Mouse (Mus musculus) C2C12 (cell line): ENCODE results near the gene Olfr920. TPM values are rescaled to one million over a fixed set of nuclear protein-coding genes. Genes with fewer than 3 reads are reported as not detected.

Experiments
- H3K27me3 ChIP-seq: one replicate; pipeline ENCODE4 v1.6.1; 2011; ENCODE audit not compliant: control insufficient read depth, insufficient read depth, insufficient read length
- H3K36me3 ChIP-seq: one replicate; pipeline ENCODE4 v1.6.1; 2011; ENCODE audit not compliant: control insufficient read depth, insufficient read depth
- H3K4me3 ChIP-seq: one replicate; pipeline ENCODE4 v1.5.1; 2011; ENCODE audit warnings: mild to moderate bottlenecking, control low read depth; ENCODE audit not compliant: poor library complexity, insufficient read depth, severe bottlenecking
- H3K79me2 ChIP-seq: one replicate; pipeline ENCODE4 v1.6.1; 2011; ENCODE audit not compliant: control insufficient read depth, insufficient read depth
- H3K79me3 ChIP-seq: one replicate; pipeline ENCODE4 v1.6.1; 2011; ENCODE audit warnings: low read depth, control low read depth
- H3ac ChIP-seq: one replicate; pipeline ENCODE3; 2011; ENCODE audit warnings: low read depth; ENCODE audit not compliant: control insufficient read depth, insufficient read length
- CEBPB ChIP-seq: IDR thresholded peaks from one replicate; pipeline ENCODE4 v1.6.1; 2011; ENCODE audit warnings: low read depth, mild to moderate bottlenecking, control low read depth, moderate library complexity
- CTCF ChIP-seq: IDR thresholded peaks from one replicate; pipeline ENCODE4 v1.5.1; 2011; ENCODE audit not compliant: control insufficient read depth, insufficient read depth, insufficient read length
- FOSL1 ChIP-seq: IDR thresholded peaks from one replicate; pipeline ENCODE4 v1.8.0; 2011; ENCODE audit warnings: mild to moderate bottlenecking, low read length; ENCODE audit not compliant: poor library complexity, insufficient read depth, severe bottlenecking
- MAX ChIP-seq: IDR thresholded peaks from one replicate; pipeline ENCODE4 v1.6.1; 2011; ENCODE audit warnings: mild to moderate bottlenecking, control low read depth
- MYOD1 ChIP-seq: IDR thresholded peaks from one replicate; pipeline ENCODE4 v1.6.1; 2011; ENCODE audit warnings: low read depth; ENCODE audit not compliant: control insufficient read depth, insufficient read length
- MYOG ChIP-seq: IDR thresholded peaks from one replicate; pipeline ENCODE4 v1.6.1; 2011; ENCODE audit not compliant: control insufficient read depth, insufficient read length; ENCODE audit errors: extremely low read depth
- USF1 ChIP-seq: IDR thresholded peaks from one replicate; pipeline ENCODE4 v1.6.1; 2011; ENCODE audit warnings: low read depth, mild to moderate bottlenecking, control low read depth, moderate library complexity
- long read RNA-seq, 2 experiments: library from polyadenylated mRNA; unstranded; transcript quantifications; one replicate each; pipeline ENCODE4 v2.0.0; 2019 to 2020
- polyA plus RNA-seq: library from polyadenylated mRNA; unstranded; fragments of >200 nt; fragmentation: generic; extraction: Trizol; gene quantifications from one replicate; pipeline ENCODE4 v1.2.1, GENCODE M21; 2012; ENCODE audit warnings: missing spikeins

Gene Olfr920
- not detected for polyA plus RNA-seq
- long read RNA-seq, experiment 1: 0 reads
- long read RNA-seq, experiment 2: 0 reads

- Histone ChIP-seq H3K79me3 (no peaks in the 10 kb centered on the region), H3K36me3 (no peaks in the 10 kb centered on the region), H3K27me3 (no peaks in the 10 kb centered on the region), H3K79me2 (no peaks in the 10 kb centered on the region), H3ac (no peak within 1 kb of the TSS), H3K4me3 (no peak within 1 kb of the TSS)
- TF ChIP-seq MYOG: no peak
- no peak for TF ChIP-seq MAX
- no peak for TF ChIP-seq CEBPB
- TF ChIP-seq CTCF: no peak
- no peak for TF ChIP-seq MYOD1
- no peak for TF ChIP-seq USF1
- TF ChIP-seq FOSL1: no peak
These were observed at the start of gene Olfr920 for GRCm38 (mm10) chr9:38751999-38752398. Gene Olfr920 (plus strand): TSS chr9:38752299.

DNA sequence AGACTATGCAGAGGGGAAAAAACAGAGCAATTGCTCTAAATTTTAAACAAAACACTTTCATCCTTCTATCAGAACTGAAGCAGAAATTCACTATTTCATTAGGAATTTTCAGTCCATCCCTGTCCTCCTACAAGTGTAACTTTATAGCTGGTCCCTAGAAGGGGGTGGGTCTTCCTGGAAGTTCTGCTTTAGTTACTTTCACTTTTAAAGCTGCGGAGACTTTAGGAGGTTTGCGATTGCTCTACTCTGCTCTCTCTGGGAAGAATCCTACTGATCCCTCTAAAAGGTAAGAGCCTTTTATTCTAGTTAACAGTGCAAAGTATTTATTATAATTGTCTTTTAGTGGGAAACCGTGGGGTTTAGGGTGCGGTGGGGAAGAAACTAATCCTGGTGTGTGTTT lies 34.0 kb upstream of the Olfr920 start, which contains the start of gene Vwa5a:
TSS of gene Vwa5a (plus strand) at position 167 of the 400 bp plus-strand sequence.
- Histone ChIP-seq H3K79me2 (no peaks in the 10 kb centered on the region), H3ac (no peak within 1 kb of the TSS), H3K4me3 (peak within 1 kb of the TSS; percentile 48), H3K36me3 (peaks cover 2% of the 10 kb centered on the region), H3K79me3 (no peaks in the 10 kb centered on the region), H3K27me3 (no peaks in the 10 kb centered on the region)
- TF ChIP-seq MYOG (no peak), CEBPB (no peak), MAX (no peak), FOSL1 (no peak), MYOD1 (no peak), CTCF (no peak), USF1 (no peak)

- Histone ChIP-seq H3K36me3 (peaks cover 7% of the 10 kb centered on the region), H3ac (no peak overlapping the region), H3K27me3 (no peaks in the 10 kb centered on the region), H3K79me2 (no peaks in the 10 kb centered on the region), H3K79me3 (no peaks in the 10 kb centered on the region), H3K4me3 (peak overlapping the region; percentile 48)
- TF ChIP-seq MAX: no peak
- TF ChIP-seq USF1: no peak
- TF ChIP-seq CTCF: no peak
- TF ChIP-seq FOSL1: no peak
These were observed 33.1 kb upstream of the Olfr920 start for GRCm38 (mm10) chr9:38718927-38719441.

DNA sequence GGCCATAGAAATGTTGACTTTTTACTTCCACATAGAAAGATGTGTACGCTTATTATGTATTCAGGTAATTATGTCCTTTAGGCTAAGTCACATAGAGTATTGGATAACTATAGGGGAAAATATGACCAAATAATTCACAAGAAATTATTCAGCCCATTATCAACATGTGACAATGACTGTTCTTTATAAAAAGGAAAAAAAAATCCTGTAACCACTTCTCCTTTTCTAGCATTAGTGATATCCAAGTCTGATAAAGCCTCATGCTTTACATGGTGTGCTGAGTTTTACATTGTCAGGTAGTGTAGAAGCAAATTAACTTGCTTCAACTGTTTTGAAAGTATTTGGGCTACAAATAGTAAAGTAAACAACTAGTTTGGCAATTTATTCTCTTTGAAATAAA lies 28.1 kb upstream of the Olfr920 start:
- no peak overlapping the region for H3K4me3 ChIP-seq
- H3ac ChIP-seq: no peak overlapping the region
- no peaks in the 10 kb centered on the region for H3K79me3 ChIP-seq
- peaks cover 10% of the 10 kb centered on the region for H3K36me3 ChIP-seq
- TF ChIP-seq CTCF (no peak), MAX (no peak), USF1 (no peak), CEBPB (no peak), MYOG (no peak), MYOD1 (no peak), FOSL1 (no peak)
- no peaks in the 10 kb centered on the region for H3K27me3 ChIP-seq
- no peaks in the 10 kb centered on the region for H3K79me2 ChIP-seq

DNA sequence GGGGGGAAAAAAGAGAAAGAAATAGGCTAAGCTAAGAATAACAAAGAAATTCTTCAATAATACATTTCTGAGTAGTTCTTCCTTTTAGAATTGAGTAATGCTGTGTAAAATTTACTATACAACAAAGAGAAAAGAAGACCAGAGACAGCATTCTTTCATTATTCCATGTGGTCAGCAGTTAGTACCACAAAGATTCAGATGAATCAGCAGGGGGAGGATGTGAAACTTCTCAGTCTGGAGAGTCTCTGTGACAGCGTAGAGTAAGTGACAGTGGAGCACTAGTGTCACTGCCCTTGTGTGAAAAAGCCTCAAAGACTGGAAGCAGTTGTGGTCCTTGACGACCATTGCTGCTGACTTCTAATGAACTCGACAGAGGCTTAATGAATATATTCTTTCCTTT lies 23.9 kb upstream of the Olfr920 start:
- TF ChIP-seq CTCF (no peak), CEBPB (no peak), USF1 (no peak), MYOG (no peak), MAX (no peak), FOSL1 (no peak), MYOD1 (no peak)
- H3K79me2 ChIP-seq: no peaks in the 10 kb centered on the region
- no peaks in the 10 kb centered on the region for H3K27me3 ChIP-seq

GRCm38 (mm10) chr9:38741408-38741807 lies 10.7 kb upstream of the Olfr920 start:
- Histone ChIP-seq H3K79me2 (no peaks in the 10 kb centered on the region), H3ac (no peak overlapping the region), H3K36me3 (no peaks in the 10 kb centered on the region), H3K4me3 (no peak overlapping the region), H3K27me3 (no peaks in the 10 kb centered on the region), H3K79me3 (no peaks in the 10 kb centered on the region)
- TF ChIP-seq CTCF: no peak
- TF ChIP-seq USF1: no peak
- TF ChIP-seq CEBPB: no peak
- TF ChIP-seq MYOD1: no peak

More for the DNA sequence above, 23.9 kb upstream of the Olfr920 start:
- H3K79me3 ChIP-seq: no peaks in the 10 kb centered on the region
- H3K36me3 ChIP-seq: peaks cover 16% of the 10 kb centered on the region
- H3K4me3 ChIP-seq: no peak overlapping the region
- H3ac ChIP-seq: no peak overlapping the region
